Mouse (Mus musculus) MN1 (cell line): ENCODE measurements around the gene Sh3rf1.
A peak's percentile ranks its signal among the peaks of the same experiment; 100 is the strongest.

Experiments
- DNase-seq: peaks from one replicate; pipeline ENCODE4 v3.0.0-alpha.2; 2016; ENCODE audit warnings: low spot score

Gene Sh3rf1

DNA sequence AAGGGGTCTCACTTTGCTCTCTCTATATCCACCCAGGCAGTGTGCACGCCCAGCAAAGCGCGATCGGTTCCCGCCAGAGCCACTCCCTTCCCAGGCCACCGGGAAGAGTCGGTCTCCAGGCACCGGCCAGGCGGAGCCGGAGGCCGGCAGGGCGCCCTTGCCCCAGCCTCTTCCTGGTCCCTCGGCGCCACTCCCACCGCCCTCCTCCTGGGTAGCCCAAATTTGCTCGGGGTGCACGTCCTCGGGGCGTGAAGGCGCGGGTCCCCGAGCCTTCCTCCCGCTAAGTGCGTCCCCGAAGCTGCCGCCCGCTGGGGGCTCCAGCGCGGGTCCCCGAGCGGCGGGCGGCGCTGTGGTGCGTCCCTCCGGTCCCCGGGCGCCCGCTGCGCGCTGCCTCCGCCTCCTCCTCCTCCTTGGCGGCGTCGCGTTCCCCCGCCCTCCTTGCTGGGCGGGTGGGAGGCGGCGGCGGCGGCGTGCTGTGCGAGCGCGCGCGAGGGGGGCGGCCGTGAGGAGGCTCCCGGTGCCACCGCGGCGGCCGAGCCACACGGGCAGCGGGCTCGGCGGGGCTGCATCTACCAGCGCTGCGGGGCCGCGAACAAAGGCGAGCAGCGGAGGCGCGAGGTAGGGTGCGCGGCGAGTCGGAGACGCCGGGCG is at the start of gene Sh3rf1:
Sh3rf1 (plus strand) TSS at position 144 of the 651 bp plus-strand sequence.
- DNase-seq, result peak; percentile 85

DNA sequence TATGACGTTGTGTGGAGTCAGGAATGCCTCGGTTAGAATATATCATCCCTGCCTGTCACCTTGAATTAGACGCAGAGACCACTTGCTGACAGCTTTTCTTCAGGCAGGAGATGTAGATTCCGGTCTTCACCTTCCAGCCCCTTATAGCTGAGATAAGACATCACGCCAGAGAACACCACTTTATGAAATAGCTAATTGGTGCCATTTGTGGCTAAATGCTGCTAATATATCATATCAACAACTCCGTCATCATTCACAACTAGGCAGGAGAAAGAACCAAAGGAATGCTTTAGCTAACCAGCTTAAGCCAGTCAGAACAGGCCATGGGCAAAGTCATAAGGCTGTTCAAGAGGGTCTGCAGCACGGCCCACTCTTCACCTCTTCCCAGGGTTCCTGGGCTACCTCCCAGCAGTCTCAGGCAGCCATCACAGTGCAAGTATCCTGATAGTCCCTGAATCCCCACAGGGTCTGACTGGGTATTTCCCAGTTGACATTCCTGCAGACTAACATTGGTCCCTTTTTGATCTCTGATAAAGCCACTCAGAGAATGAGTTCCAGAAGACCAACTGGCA is 49.7 kb upstream of the Sh3rf1 start:
- DNase-seq, result no peak

DNA sequence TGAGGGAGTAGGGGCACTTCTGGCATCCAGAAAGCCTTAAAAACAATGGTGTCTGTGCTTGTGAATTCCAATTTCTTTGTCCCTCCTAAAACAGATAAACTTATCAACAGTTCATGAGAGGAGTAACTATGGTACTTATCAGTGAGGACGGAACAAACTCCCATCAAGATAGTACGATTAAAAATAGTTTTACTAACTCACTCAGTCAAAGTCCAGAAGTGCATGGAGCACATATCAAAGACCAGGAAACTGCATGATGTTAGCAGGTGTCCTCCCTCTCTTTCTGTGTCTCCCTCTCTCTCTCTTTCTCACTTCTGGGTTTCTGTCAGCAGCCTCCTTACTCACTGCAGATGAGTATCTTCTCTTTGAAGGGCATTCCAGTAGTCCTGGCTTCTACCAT is 47.8 kb upstream of the Sh3rf1 start:
- no peak for DNase-seq

DNA sequence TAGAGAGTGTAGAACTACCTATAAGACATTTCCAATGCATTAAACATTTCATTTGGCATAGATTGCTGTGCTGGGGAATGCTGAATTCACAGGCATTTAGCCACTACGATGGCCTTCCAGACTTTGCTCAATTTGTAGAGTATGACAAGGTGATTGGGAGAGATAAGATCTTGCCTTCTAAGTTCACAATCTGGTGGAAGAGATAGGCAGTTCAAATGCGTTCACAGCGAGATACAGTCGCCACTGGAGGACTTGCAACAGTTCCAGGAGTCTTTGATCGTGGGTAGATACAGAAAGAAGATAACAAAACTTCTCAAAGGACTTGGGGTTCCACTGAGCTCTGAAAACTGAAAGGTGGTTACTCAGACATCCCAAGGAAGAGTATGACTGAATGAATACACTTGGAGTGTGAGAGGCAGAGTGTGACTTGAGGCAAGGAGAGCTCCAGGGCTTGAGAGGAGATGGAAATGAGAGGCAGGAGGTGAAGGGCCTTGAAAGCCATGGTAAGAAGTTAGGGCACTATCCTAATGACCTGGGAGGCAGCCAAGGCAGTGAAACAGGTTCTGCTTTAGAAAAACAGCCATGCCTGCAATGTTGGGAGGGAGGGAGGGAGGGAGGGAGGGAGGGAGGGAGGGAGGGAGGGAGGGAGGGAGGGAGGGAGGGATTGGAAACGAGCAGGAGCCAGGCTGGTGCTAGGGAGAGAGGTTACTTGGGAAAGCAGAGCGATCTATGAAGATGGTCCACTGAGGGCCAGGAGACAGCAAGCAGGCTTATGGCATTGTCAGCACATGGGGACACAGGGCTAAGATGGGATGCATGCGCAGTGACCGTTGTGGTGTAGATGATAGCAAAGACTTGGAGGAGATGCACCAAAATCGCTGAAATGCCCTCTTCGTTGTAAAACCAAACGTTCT is 45.7 kb upstream of the Sh3rf1 start:
- no peak for DNase-seq

DNA sequence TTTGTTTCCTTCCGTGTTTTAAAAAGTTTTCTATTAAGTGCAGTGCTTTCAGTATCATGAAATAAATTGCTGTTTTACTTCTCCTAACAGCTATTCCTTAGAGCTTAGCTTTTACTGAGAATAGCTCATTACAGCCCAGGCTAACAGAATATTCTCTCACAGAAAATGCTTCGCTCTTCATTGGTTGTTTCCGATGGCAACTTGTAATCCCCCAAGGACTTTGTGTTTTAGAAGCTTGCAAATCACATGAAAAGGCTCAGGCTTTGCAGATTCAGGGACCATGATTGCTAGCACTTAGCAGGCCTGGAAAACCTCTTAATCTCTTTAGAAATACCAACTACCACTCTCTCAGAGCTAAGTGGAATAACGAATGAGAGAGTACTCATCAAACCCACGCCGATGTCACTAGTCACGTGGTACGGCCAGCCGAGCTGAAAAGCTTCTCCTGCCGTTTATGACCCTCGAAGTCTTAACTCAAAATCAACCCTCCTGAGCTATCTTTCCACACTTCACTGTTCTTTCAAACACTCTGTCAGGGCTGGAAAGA is 45.0 kb upstream of the Sh3rf1 start:
- no peak for DNase-seq

DNA sequence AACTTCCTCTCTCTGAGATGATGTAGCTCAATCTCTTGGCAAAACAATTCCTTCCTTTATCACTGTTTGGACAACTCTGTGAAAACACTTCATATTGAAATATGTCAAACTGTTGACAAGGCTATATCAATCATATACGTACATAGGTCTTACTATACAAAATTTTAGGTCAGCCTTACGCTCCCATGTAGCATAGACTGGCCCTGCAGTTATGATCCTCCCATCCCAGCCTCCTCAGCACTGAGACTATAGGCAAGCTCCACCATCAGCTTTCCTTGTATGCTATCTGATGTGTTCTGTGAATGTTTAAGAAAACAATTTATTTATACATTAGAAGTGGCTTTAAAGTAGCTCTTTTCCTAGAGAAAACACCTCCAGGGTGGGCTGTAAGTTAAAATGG is 42.1 kb upstream of the Sh3rf1 start:
- DNase-seq, result no peak

DNA sequence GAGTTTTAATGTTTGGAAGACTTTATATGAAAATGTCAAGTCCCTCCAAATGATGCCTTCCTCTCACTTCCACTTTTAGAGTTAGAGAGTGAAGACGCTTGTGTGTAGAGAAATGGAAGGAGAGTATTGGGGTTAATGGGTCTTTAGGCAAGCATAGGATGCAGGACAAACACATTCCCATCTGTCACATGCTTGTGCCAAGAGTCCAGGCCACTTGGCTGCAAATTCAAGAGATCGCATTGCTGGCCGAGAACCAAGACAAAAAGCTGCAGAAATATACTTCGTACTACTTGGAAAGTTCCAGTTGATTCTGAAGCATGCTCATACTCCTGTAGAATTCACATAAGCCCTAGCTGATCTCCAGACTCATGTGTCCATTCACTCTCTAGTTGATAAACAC is 41.7 kb upstream of the Sh3rf1 start:
- DNase-seq, result no peak

DNA sequence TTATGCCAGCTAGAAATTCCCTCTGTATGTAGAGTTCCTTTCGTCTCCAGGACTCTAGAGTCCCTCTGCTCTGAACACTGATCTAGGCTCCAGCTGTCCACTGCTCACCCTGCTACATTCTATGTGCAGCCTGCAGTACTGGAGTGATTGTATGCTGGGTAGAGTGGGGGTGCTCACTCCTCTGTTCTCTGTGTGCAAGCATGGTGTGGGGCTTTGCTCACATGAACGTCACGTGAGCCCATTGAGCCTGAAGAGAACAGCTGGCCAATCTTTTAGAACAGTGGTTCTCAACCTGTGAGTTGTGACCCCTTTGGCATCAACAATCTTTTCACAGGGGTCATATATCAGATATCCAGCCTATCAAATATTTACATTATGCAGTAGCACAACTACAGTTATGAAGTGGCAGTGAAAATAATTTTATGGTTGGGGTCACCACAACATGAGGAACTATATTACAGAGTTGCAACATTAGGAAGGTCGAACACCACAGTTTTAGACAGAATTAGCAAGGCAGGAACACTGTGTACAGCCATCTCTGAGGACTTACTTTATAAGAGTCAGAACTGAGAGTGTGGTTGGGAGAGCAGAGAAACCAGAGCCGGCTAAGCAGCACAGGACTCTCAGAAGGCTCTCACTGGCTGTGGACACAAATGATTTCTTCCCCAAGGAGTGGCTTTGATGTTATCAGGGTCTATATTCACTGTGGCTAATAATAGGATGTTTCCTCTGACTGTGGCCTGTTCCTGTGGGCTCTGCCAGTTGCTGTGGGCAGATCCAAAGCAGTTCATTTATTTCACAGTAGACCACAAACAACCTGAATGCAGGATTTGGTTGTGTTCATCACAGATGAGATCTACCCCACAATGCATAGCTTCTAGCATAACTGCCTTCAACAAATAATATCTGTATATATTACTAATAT is 38.1 kb upstream of the Sh3rf1 start:
- DNase-seq, result peak; percentile 65

DNA sequence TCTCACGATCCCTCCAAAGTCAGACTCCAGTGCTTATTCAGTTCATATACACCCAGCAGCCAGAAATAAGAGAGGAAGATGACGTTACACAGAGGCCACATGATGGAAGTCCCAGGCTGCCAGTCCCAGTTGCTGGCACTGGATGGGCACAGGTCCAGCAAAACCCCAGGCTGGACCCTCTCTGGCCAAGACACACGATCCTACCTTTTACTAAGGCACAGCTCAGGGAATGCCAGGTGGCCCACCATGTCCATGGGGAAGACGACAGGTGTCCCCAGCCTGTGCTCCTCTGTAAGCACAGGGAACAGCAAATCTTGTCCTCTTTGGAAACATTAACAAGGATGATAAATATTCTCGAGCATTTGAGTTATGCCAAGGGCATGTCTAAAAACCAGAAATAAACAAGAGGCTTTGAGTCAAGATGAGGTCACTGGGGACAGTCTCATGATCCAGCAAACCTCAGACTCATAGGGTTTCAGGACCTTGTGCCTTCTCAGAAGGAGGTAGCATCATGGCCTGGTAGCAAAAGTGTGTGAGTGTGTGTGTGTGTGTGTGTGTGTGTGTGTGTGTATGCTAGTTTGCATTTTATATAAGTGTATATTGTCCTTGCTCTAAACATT is 29.3 kb upstream of the Sh3rf1 start:
- peak; percentile 11 for DNase-seq

DNA sequence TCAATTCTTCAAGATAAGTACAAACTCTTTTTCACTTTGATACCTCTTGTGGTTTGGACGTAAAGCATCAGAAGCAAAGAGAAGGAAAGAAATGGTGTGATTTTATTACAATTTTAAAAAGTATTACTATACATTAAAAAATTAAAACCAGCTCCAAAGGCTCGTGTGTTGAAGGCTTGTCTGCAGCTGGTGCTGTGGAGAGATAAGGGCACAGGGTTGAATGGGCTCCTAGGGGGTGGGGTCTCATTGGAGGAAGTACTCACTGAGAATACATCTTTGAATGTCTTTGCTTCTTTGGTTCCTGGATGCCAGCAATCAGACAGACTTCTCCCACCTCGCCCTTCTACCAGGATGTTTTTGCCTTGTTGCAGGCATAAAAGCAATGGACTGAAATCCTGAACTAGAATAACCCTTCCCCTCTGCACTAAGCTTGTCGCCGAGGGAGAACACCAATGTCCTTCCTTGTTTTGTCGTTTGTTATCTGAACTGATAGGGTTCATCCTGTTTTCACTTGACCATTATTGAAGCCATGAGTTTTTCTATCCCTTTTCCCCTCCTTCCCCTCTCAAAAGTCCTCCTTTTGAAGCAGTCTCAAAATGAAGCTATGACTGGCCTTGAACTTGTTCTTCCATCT is 23.3 kb upstream of the Sh3rf1 start:
- DNase-seq, result no peak

DNA sequence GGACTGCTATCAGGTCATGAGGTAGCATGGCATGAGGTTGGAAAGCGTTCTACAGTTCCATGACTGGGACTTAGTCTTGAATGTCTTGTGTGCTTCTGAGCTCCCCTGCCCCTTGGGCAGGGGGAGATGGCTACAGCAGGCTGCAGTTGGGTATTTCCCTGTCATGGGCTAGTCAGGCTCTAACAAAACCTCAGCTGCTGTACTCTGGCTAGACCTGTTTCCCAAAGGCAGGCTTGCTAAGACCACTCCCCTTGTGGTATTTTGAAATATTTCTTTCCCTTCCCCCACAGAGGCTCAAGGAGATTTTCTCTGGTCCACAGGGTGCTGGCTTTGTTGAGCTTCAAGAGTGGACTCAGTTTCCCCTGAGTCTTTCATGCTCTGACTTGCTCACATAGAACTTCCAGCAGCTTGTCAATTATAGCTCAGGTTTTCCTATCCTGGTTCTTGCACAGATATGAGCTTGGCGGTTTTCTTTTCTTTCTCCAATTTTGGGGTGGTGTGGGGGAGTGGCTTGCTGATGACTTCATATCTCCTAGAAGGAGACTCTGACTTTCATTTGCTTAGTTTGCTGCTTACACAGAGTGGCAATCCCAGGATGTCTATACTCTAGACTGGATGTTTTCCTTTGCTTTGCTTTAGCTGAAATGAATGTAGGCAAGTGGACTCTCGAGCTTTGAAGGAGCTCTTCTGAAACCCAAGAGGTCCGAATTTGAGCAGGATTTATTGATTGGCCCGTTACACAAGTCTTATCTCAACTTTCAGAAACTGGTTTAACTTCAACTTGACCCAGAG is 20.4 kb upstream of the Sh3rf1 start:
- DNase-seq, result no peak

DNA sequence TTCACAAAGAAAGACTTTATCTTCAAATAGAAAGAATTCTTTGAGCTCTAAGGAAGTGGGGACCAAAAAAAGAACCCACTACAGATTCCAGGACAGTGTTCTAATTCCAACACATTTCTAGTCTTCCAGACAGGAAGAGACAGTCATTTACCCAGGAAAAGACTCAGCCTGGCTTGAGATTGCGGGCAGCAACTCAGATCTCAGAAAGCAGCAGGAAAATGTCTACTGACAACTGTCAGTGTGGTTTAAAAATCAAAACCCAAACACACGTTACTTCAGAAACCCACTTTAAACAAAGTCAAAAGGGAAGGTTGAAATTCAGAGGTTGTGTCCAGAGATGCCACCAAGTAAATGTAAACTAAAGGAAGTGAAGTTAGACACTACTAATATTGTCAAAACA is 16.8 kb upstream of the Sh3rf1 start:
- DNase-seq, result no peak

DNA sequence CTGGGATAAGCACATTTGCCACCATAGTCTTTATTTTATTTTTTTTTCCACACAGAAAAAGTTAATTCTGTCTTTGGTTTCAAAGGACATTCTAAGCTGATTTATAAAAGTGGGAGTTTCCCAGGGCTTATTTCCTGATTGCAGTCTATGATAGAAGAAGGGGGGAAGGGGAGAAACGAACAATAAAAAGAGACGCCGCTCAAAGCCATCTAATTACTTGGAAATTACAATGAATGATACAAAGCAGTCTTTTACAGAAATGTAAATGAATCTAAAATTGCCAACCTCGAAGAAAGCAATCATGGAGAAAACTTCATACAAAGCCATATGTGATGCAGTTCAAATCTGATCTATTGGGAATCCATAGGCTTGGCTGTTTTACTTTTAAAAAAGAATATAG is 16.0 kb upstream of the Sh3rf1 start:
- no peak for DNase-seq

DNA sequence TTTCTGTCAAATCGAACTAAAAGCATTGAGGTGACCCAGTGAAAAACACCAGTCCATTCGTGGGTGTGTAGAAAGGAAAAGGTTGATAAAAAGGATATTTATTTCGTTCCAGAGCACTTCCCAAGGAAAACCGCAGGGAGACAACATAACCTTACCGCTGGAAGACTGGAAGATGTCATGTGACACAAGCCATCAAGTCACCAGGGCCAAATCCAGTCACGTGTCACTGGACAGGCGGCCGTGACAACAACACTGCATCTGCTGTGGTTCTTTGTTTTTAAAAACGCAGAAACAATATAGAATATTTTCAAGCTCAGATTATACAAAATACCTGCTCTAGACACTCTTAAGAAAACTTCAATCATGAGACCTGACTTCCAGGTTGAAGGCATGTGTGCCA is 15.0 kb upstream of the Sh3rf1 start:
- no peak for DNase-seq

DNA sequence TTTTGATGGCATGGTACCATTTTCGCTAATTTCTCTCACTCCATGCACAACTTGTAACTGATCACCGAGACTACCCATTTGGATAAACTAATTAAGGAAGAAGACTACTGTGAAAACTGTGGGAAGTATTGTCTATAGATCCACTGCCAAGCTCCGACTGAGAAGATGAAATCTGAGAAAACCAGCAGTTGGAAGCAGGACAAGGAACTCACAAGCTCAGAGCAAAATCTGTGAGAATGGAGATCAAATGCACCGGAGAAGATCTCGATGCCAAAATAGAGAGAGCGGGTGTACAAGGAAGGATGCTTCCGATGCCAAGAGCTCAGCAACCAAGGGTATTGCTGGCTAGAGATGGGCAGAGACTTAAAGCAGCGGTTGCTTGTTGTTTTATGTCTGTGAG is 12.8 kb upstream of the Sh3rf1 start:
- DNase-seq, result no peak

DNA sequence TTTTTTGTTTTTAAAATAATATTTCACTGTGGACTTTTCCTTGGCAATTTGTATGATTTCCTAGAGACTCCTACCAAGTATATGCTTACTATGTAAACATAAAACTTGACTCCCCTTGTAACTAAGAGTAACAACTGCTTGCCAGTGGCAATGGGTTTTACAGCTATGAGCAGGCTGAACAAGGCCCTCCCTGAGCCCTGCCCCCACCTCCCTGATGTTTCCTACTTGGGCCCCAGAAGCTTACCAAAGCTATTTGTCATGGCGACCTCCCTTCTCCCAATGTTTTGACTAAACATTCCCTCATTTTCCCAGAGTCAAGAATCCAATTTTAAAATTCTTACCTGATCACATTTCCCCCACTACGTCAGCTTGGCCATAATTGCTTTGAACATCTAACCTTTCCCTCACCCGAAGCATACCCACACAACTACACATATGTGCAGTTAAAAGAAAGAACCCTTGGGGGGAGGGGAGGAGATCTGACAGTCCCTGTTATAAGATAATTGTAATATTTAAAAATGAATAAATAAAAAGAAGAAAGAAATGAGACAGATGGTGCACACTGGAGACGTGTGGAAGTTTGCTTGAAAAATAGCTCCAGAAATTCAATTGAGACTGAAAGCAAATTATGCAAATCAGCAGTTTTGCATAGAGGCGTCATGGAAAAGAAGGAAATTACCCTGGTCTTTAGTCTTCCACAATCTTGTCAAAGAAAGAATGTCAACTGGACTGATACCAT is 8.4 kb upstream of the Sh3rf1 start:
- no peak for DNase-seq

DNA sequence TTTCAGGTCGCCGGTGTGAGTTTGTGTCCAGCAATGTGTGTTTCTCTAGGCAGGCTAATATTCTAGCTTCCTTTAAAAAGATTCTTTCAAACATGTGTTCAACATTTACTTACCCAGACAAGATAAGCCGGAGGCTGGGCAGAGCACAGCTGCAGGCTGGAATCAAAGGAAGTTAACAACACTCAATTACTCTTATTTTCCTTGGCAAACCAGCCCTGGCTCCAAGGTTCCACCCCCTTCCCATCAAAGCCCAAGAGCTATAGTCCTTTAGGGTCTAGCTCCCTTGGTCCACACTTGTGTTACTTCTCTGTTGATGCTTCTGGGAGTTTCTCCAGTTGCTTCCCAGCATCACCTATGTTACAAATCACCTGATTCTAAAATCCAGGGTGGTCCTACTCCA is 6.7 kb upstream of the Sh3rf1 start:
- DNase-seq, result no peak

DNA sequence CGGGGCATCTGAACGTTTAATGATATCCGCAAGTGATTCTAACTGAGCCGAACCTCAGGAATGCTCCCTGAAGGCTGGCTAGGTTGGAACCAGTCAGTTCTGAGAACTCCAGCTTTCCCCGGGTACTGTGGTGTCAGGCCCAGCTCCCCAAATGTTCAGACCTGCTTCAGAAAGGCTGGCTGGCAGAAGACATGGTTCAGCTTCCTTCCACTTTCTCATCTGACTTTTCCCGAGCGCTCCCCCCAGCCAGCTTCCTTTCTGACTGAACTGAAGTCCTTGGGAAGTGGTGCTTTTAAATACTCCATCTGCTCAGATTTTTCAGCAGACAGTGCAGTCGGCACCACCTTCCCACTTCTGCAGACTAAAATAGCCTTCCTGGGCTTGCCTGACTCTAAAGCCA is 6.2 kb upstream of the Sh3rf1 start:
- no peak for DNase-seq

DNA sequence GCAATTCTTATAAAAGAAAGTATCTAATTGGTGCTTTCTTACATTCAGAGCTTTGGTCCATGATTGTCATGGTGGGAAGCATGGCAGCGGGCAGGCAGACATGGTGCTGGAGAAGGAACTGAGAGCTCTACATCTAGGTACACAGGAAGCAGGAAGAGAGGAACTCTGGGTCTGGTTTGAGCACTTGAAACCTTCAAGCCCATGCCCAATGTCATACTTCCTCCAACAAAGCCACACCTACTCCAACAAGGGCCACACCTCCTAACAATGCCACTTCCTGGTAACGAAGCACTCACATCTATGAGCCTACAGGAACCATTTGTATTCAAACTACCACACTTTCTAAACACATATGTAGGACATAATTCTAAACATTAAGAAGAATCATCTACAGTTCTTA is 5.2 kb upstream of the Sh3rf1 start:
- no peak for DNase-seq
